Mouse (Mus musculus) heart, embryonic 11.5 days (tissue): ENCODE measurements at regions not wholly inside any gene's neighbourhood (a gene's known extent, or its start where the extent isn't known, plus 50 kb on each side); places are given as distances from the start of the nearest gene placed in this dataset.

Experiments
- ATAC-seq: fragments of 200-750 bp; cut with Nextera tagmentation; replicated peaks from 2 replicates; pipeline ENCODE4 v1.8.0; 2017; ENCODE audit warnings: moderate library complexity; ENCODE audit not compliant: insufficient number of reproducible peaks, low FRiP score, low TSS enrichment
- H3K27ac ChIP-seq: fragments of 300-500 bp; sonication (generic); 2 replicates; pipeline ENCODE4 v1.5.1; 2014; ENCODE audit warnings: mild to moderate bottlenecking, low read depth, low read length
- H3K27me3 ChIP-seq: fragments of 300-500 bp; sonication (generic); 2 replicates; pipeline ENCODE4 v1.6.1; 2014; ENCODE audit warnings: mild to moderate bottlenecking, low read length, mixed read lengths; ENCODE audit not compliant: control insufficient read depth, insufficient read depth
- H3K36me3 ChIP-seq: fragments of 300-500 bp; sonication (generic); 2 replicates; pipeline ENCODE4 v1.6.1; 2014; ENCODE audit warnings: mild to moderate bottlenecking, low read length, moderate library complexity, mixed read lengths; ENCODE audit not compliant: control insufficient read depth, insufficient read depth
- H3K4me1 ChIP-seq: fragments of 300-500 bp; sonication (generic); 2 replicates; pipeline ENCODE4 v1.6.1; 2014; ENCODE audit warnings: low read length; ENCODE audit not compliant: control insufficient read depth, insufficient read depth
- H3K4me2 ChIP-seq: fragments of 300-500 bp; sonication (generic); 2 replicates; pipeline ENCODE4 v1.6.1; 2014; ENCODE audit warnings: mild to moderate bottlenecking, moderate library complexity
- H3K4me3 ChIP-seq: fragments of 300-500 bp; sonication (generic); 2 replicates; pipeline ENCODE4 v1.5.1; 2014; ENCODE audit warnings: low read depth, low read length
- H3K9ac ChIP-seq: fragments of 300-500 bp; sonication (generic); 2 replicates; pipeline ENCODE4 v1.6.1; 2014; ENCODE audit warnings: mild to moderate bottlenecking, low read depth, low read length, moderate library complexity
- H3K9me3 ChIP-seq: fragments of 300-500 bp; sonication (generic); replicated peaks from 2 replicates; pipeline ENCODE4 v1.6.1; 2016; ENCODE audit warnings: low read length; ENCODE audit not compliant: control insufficient read depth
- WGBS: fragments of 180-500 bp; shearing (Covaris S2); extraction: QIAGEN DNeasy Blood & Tissue Kit; methylation state at CpG from one replicate; pipeline ENCODE4 v1.1.7; 2014; ENCODE audit not compliant: insufficient replicate concordance; 5-methylcytosine and 5-hydroxymethylcytosine counted together

GRCm38 (mm10) chr6:102977122-102977521 lies 404.2 kb upstream of the Cntn3 start:
- ATAC-seq, result no peak
- H3K36me3 ChIP-seq, result no peaks in the 10 kb centered on the region
- H3K27ac ChIP-seq, result no peak overlapping the region
- H3K4me2 ChIP-seq, result no peak overlapping the region
- no peak overlapping the region for H3K9ac ChIP-seq
- H3K4me1 ChIP-seq, result no peaks in the 10 kb centered on the region
- WGBS, result 84% methylated on average over 3 of the region's 3 CpGs
- no peaks in the 10 kb centered on the region for H3K9me3 ChIP-seq
- H3K27me3 ChIP-seq, result no peaks in the 10 kb centered on the region
- H3K4me3 ChIP-seq, result no peak overlapping the region

- WGBS, result 63% methylated on average over 2 of the region's 2 CpGs
- H3K36me3 ChIP-seq, result no peaks in the 10 kb centered on the region
- no peak overlapping the region for H3K9ac ChIP-seq
- H3K9me3 ChIP-seq, result no peaks in the 10 kb centered on the region
- H3K27me3 ChIP-seq, result no peaks in the 10 kb centered on the region
- no peaks in the 10 kb centered on the region for H3K4me1 ChIP-seq
- no peak overlapping the region for H3K27ac ChIP-seq
- no peak for ATAC-seq
- no peak overlapping the region for H3K4me3 ChIP-seq
- H3K4me2 ChIP-seq, result no peak overlapping the region
Measured at GRCm38 (mm10) chr6:103023326-103023725, 450.4 kb upstream of the Cntn3 start.

- Histone ChIP-seq H3K9ac (no peak overlapping the region), H3K4me1 (no peaks in the 10 kb centered on the region), H3K4me2 (no peak overlapping the region), H3K27me3 (no peaks in the 10 kb centered on the region), H3K9me3 (no peaks in the 10 kb centered on the region), H3K27ac (no peak overlapping the region), H3K4me3 (no peak overlapping the region), H3K36me3 (no peaks in the 10 kb centered on the region)
- WGBS, result 65% methylated on average over 2 of the region's 2 CpGs
- ATAC-seq, result no peak
Measured at GRCm38 (mm10) chr6:103024006-103024405, 451.1 kb upstream of the Cntn3 start.

- no peak overlapping the region for H3K4me2 ChIP-seq
- no peak overlapping the region for H3K9ac ChIP-seq
- WGBS, result 64% methylated on average over 1 of the region's 1 CpGs
- H3K27ac ChIP-seq, result no peak overlapping the region
- H3K9me3 ChIP-seq, result no peaks in the 10 kb centered on the region
- no peaks in the 10 kb centered on the region for H3K27me3 ChIP-seq
- no peak overlapping the region for H3K4me3 ChIP-seq
- no peaks in the 10 kb centered on the region for H3K4me1 ChIP-seq
- no peak for ATAC-seq
- no peaks in the 10 kb centered on the region for H3K36me3 ChIP-seq
Measured at GRCm38 (mm10) chr6:103028150-103028549, 455.2 kb upstream of the Cntn3 start.

- no peaks in the 10 kb centered on the region for H3K4me1 ChIP-seq
- H3K27me3 ChIP-seq, result no peaks in the 10 kb centered on the region
- no peaks in the 10 kb centered on the region for H3K36me3 ChIP-seq
- H3K9ac ChIP-seq, result no peak overlapping the region
- no peak overlapping the region for H3K27ac ChIP-seq
- ATAC-seq, result no peak
- 31% methylated on average over 3 of the region's 4 CpGs for WGBS
- no peaks in the 10 kb centered on the region for H3K9me3 ChIP-seq
- no peak overlapping the region for H3K4me2 ChIP-seq
- no peak overlapping the region for H3K4me3 ChIP-seq
Measured at GRCm38 (mm10) chr6:103033418-103033817, 460.5 kb upstream of the Cntn3 start.

GRCm38 (mm10) chr6:103033919-103034318 lies 461.0 kb upstream of the Cntn3 start:
- Histone ChIP-seq H3K36me3 (no peaks in the 10 kb centered on the region), H3K27ac (no peak overlapping the region), H3K27me3 (no peaks in the 10 kb centered on the region), H3K4me1 (no peaks in the 10 kb centered on the region), H3K4me2 (no peak overlapping the region), H3K9me3 (no peaks in the 10 kb centered on the region), H3K9ac (no peak overlapping the region), H3K4me3 (no peak overlapping the region)
- 32% methylated on average over 7 of the region's 7 CpGs for WGBS
- no peak for ATAC-seq

- H3K9me3 ChIP-seq, result no peaks in the 10 kb centered on the region
- no peaks in the 10 kb centered on the region for H3K4me1 ChIP-seq
- no peaks in the 10 kb centered on the region for H3K36me3 ChIP-seq
- no peak overlapping the region for H3K27ac ChIP-seq
- 79% methylated on average over 5 of the region's 5 CpGs for WGBS
- ATAC-seq, result no peak
- H3K27me3 ChIP-seq, result no peaks in the 10 kb centered on the region
- no peak overlapping the region for H3K9ac ChIP-seq
- no peak overlapping the region for H3K4me3 ChIP-seq
- no peak overlapping the region for H3K4me2 ChIP-seq
Measured at GRCm38 (mm10) chr6:103060591-103060990, 449.8 kb upstream of the Chl1 start.

- ATAC-seq, result no peak
- Histone ChIP-seq H3K4me2 (no peak overlapping the region), H3K36me3 (no peaks in the 10 kb centered on the region), H3K9me3 (no peaks in the 10 kb centered on the region), H3K4me3 (no peak overlapping the region), H3K4me1 (no peaks in the 10 kb centered on the region), H3K9ac (no peak overlapping the region), H3K27me3 (no peaks in the 10 kb centered on the region), H3K27ac (no peak overlapping the region)
- WGBS, result 37% methylated on average over 1 of the region's 1 CpGs
Measured at GRCm38 (mm10) chr6:103106189-103106588, 404.2 kb upstream of the Chl1 start.

GRCm38 (mm10) chr6:103119537-103119936 lies 390.8 kb upstream of the Chl1 start:
- Histone ChIP-seq H3K9ac (no peak overlapping the region), H3K4me3 (no peak overlapping the region), H3K4me2 (no peak overlapping the region), H3K27ac (no peak overlapping the region), H3K4me1 (no peaks in the 10 kb centered on the region), H3K9me3 (no peaks in the 10 kb centered on the region), H3K27me3 (no peaks in the 10 kb centered on the region), H3K36me3 (no peaks in the 10 kb centered on the region)
- ATAC-seq, result no peak
- 56% methylated on average over 2 of the region's 2 CpGs for WGBS
